Mouse (Mus musculus) G1E (cell line): ENCODE results near the gene Ldah.

Experiments used
- CTCF ChIP-seq: IDR thresholded peaks from 2 replicates; pipeline ENCODE4 v1.5.1; 2012; ENCODE audit warnings: low read depth, low read length, inconsistent platforms, mixed read lengths
- GATA1 ChIP-seq: IDR thresholded peaks from 2 replicates; pipeline ENCODE4 v1.6.1; 2012; ENCODE audit warnings: borderline replicate concordance, low read length, inconsistent platforms, mixed read lengths
- GATA2 ChIP-seq: IDR thresholded peaks from 2 replicates; pipeline ENCODE4 v1.6.1; 2012; ENCODE audit warnings: low read depth, low read length, inconsistent platforms, borderline replicate concordance
- POLR2AphosphoS5 ChIP-seq: IDR thresholded peaks from 2 replicates; pipeline ENCODE4 v1.6.1; 2012; ENCODE audit warnings: low read depth, low read length, inconsistent platforms; ENCODE audit not compliant: insufficient replicate concordance
- TAL1 ChIP-seq: conservative IDR thresholded peaks from 2 replicates; pipeline ENCODE4 v1.6.1; 2012; ENCODE audit warnings: low read depth, low read length, inconsistent platforms, mixed read lengths

DNA sequence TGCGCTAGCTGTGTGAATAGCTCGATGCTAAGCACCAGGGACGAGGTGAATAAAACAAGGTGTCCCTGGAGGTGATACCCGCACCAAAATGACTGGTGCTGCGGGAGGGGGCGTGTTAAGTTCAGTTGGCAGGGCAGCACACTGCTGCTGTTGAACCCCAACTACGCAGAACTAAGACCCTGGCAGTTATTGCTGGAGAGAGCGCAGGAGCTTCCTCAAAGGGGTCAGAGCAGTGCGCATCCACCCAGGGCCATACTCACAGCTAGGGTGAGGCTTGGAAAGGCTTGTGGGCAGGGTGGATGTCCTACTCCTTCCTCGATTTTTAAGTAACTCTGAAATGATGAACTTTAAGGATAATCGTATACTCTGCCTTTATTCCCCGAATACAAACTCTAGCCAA, 105.9 kb downstream of the Ldah start:
- TF ChIP-seq POLR2AphosphoS5 (no peak), CTCF (no peak), TAL1 (no peak), GATA1 (no peak), GATA2 (no peak)
